29 mouse cellular contexts compared by ENCODE assay signal in genomic region chr6:90610248-90610647, GRCm38 (mm10). TPM values are rescaled to one million over a fixed set of nuclear protein-coding genes. Genes with fewer than 3 reads are reported as not detected.
DNase-seq lines count a peak whose midpoint lies in the region; ATAC-seq and TF ChIP-seq lines count a peak whose summit lies in the region.
"Had no signal": no experiment of that assay in that cellular context is flagged by ENCODE, and none has a peak within 500 bp of the region (broad histone marks: within the 10 kb centered on the region; RNA-seq: fewer than 3 reads in every experiment).

No protein-coding gene starts in this region.

- peak overlapping the region; percentile 36; the same call in 1 of the 2 replicates for H3K9ac ChIP-seq in liver, embryonic 13.5 days
- H3K9ac ChIP-seq in liver, embryonic 12.5 days, result no peak overlapping the region
- H3K9ac ChIP-seq in lung, postnatal 0 days (replicated peaks; ENCODE audit: low read depth), result no peak overlapping the region
- H3K9ac ChIP-seq: embryonic facial prominence, embryonic 13.5 days; forebrain, embryonic 12.5 days; forebrain, embryonic 15.5 days; heart, embryonic 12.5 days; heart, embryonic 15.5 days; hindbrain, embryonic 14.5 days had no signal

- H3K27me3 ChIP-seq in liver, embryonic 13.5 days, result no peaks in the 10 kb centered on the region
- no peaks in the 10 kb centered on the region for H3K27me3 ChIP-seq in liver, embryonic 12.5 days (replicated peaks)
- no peaks in the 10 kb centered on the region for H3K27me3 ChIP-seq in lung, postnatal 0 days (replicated peaks; ENCODE audit: insufficient read depth, low read length)
- H3K27me3 ChIP-seq: forebrain, embryonic 15.5 days; heart, embryonic 12.5 days; heart, embryonic 15.5 days had no signal

- 79% methylated on average over 5 of the region's 5 CpGs for WGBS in liver, embryonic 13.5 days (ENCODE audit: insufficient replicate concordance)
- 86% methylated on average over 5 of the region's 5 CpGs for WGBS in liver, embryonic 12.5 days (ENCODE audit: insufficient replicate concordance)
- 91% methylated on average over 5 of the region's 5 CpGs for WGBS in lung, postnatal 0 days

- H3K27ac ChIP-seq in liver, embryonic 13.5 days, result peak overlapping the region; percentile 77
- no peak overlapping the region; the same call in 1 of the 2 replicates for H3K27ac ChIP-seq in liver, embryonic 12.5 days
- H3K27ac ChIP-seq in lung, postnatal 0 days (ENCODE audit: low read length), result no peak overlapping the region
- H3K27ac ChIP-seq: embryonic facial prominence, embryonic 10.5 days; embryonic facial prominence, embryonic 13.5 days; forebrain, embryonic 12.5 days; forebrain, embryonic 15.5 days; heart, embryonic 15.5 days; hindbrain, embryonic 14.5 days; hindbrain, postnatal 0 days had no signal

- no peak overlapping the region for H3K4me2 ChIP-seq in liver, embryonic 13.5 days
- no peak overlapping the region for H3K4me2 ChIP-seq in liver, embryonic 12.5 days
- H3K4me2 ChIP-seq in lung, postnatal 0 days (replicated peaks; ENCODE audit: low read depth, low read length), result no peak overlapping the region
- H3K4me2 ChIP-seq: embryonic facial prominence, embryonic 13.5 days; forebrain, embryonic 12.5 days; forebrain, embryonic 15.5 days; heart, embryonic 12.5 days; heart, embryonic 15.5 days; hindbrain, embryonic 14.5 days had no signal

- ATAC-seq in liver, embryonic 13.5 days (ENCODE audit: low read depth), result no peak
- no peak for ATAC-seq in liver, embryonic 12.5 days
- ATAC-seq in lung, postnatal 0 days, result no peak
- ATAC-seq: activated CD4-positive, CD25-positive, alpha-beta regulatory T cell, adult 4 months; forebrain, embryonic 15.5 days; hindbrain, postnatal 0 days; inflammation-experienced regulatory T-cells, adult 6 months; intestine, embryonic 16.5 days had no signal

- no peak overlapping the region for H3K4me3 ChIP-seq in liver, embryonic 13.5 days (replicated peaks)
- no peak overlapping the region for H3K4me3 ChIP-seq in liver, embryonic 12.5 days
- H3K4me3 ChIP-seq in lung, postnatal 0 days (ENCODE audit: low read depth, low read length), result no peak overlapping the region
- H3K4me3 ChIP-seq: embryonic facial prominence, embryonic 10.5 days; embryonic facial prominence, embryonic 13.5 days; erythroblast, embryonic 14.5 days; forebrain, embryonic 12.5 days; forebrain, embryonic 15.5 days; heart, embryonic 12.5 days; heart, embryonic 15.5 days had no signal

- H3K4me1 ChIP-seq in liver, embryonic 13.5 days (replicated peaks), result peaks cover 96% of the 10 kb centered on the region
- H3K4me1 ChIP-seq in liver, embryonic 12.5 days, result peaks cover 81% of the 10 kb centered on the region
- H3K4me1 ChIP-seq in lung, postnatal 0 days (ENCODE audit: insufficient read depth, low read depth, low read length), result no peaks in the 10 kb centered on the region; the same call in 1 of the 2 replicates

- H3K36me3 ChIP-seq in liver, embryonic 13.5 days, result peaks cover 3% of the 10 kb centered on the region; the same call in 1 of the 2 replicates
- no peaks in the 10 kb centered on the region for H3K36me3 ChIP-seq in liver, embryonic 12.5 days
- H3K36me3 ChIP-seq in lung, postnatal 0 days (ENCODE audit: insufficient read depth, low read length), result no peaks in the 10 kb centered on the region
- H3K36me3 ChIP-seq: embryonic facial prominence, embryonic 10.5 days; embryonic facial prominence, embryonic 13.5 days; forebrain, embryonic 12.5 days; forebrain, embryonic 15.5 days; heart, embryonic 12.5 days; heart, embryonic 15.5 days had no signal

- no peak for TF ChIP-seq EP300 in lung, postnatal 0 days (IDR thresholded peaks at IDR 0.05)

- TF ChIP-seq CTCF in lung, postnatal 0 days (IDR thresholded peaks at IDR 0.05), result no peak

- DNase-seq in adrenal gland, adult (ENCODE audit: inconsistent age in 2 of 2, low spot score in 1 of 2), result peak; percentile 81 to 88
- no peak for DNase-seq in adrenal gland, postnatal 4 days (ENCODE audit: low spot score in 2 of 2)
- DNase-seq in adrenal gland, postnatal 14 days, result peak; percentile 51
- DNase-seq in adrenal gland, postnatal 25 days, result no peak
- no peak for DNase-seq in liver, embryonic 13.5 days
- DNase-seq in adrenal gland, postnatal 36 days, result peak; percentile 51 to 57
- DNase-seq in lung, postnatal 0 days (ENCODE audit: low spot score), result no peak
- DNase-seq: cerebellum, adult 11-12 months; cerebellum, adult 8-10 months; cerebellum, postnatal 10 days; cerebellum, postnatal 36 days; embryo, embryonic 11 days; gastrocnemius, postnatal 10 days; heart, adult 11 months; heart, postnatal 14 days; heart, postnatal 4 days had no signal

- H3K9me3 ChIP-seq in liver, embryonic 13.5 days (replicated peaks), result no peaks in the 10 kb centered on the region
- H3K9me3 ChIP-seq in liver, embryonic 12.5 days (replicated peaks), result no peaks in the 10 kb centered on the region
- H3K9me3 ChIP-seq in lung, postnatal 0 days (ENCODE audit: low read length), result no peaks in the 10 kb centered on the region
- H3K9me3 ChIP-seq: embryonic facial prominence, embryonic 10.5 days; embryonic facial prominence, embryonic 13.5 days; forebrain, embryonic 12.5 days; forebrain, embryonic 15.5 days; heart, embryonic 12.5 days; heart, embryonic 15.5 days had no signal

RNA-seq across cellular contexts. Expression of gene Slc41a3, which starts 5.7 kb away (rescaled TPM):
- 10 to 100 TPM; 20.3 to 22.2 TPM for total RNA-seq in adrenal gland, postnatal 4 days (2021)
- 21.4 and 25.2 TPM in 2 replicates for total RNA-seq in adrenal gland, postnatal 14 days (2021)
- total RNA-seq in adrenal gland, postnatal 25 days (2021), result 18.9 and 19.1 TPM in 2 replicates
- polyA plus RNA-seq in liver, embryonic 13.5 days (2015; fragmentation: Nextera tagmentation; extraction: Ambion mirVana), result 32.2 and 34.8 TPM in 2 replicates
- 39.7 and 42.4 TPM in 2 replicates for polyA plus RNA-seq in liver, embryonic 12.5 days (2016; fragmentation: Nextera tagmentation; extraction: Ambion mirVana)
- total RNA-seq in adrenal gland, postnatal 36 days (2021), result 10 to 100 TPM; 25.5 to 70.3 TPM
- polyA plus RNA-seq in lung, postnatal 0 days (2015; fragmentation: Nextera tagmentation; extraction: Ambion mirVana), result 9.7 and 10.8 TPM in 2 replicates

Comparison
In these comparisons a context has a peak if more than half of its experiments do, and no peak if none do; other contexts are left out.
1. DNase-seq: peak in adrenal gland, adult (2 of 2), adrenal gland, postnatal 14 days (single experiment) and adrenal gland, postnatal 36 days (2 of 2); none in adrenal gland, postnatal 4 days (0 of 2), adrenal gland, postnatal 25 days (single experiment), liver, embryonic 13.5 days (single experiment) and lung, postnatal 0 days (single experiment).